Mouse (Mus musculus) thymus, postnatal 36 days (tissue): ENCODE measurements around the gene Jph4.

ENCODE experiments used
- DNase-seq, 2 experiments: peaks; one replicate each; pipeline ENCODE4 v3.0.0; 2022; ENCODE audit warnings: mixed read lengths in 2 of 2

The Jph4 gene

GRCm38 (mm10) chr14:55116425-55117200 lies at the start of gene Jph4:
TSS of gene Jph4 (minus strand) at chr14:55116935.
- no peak for DNase-seq

DNA sequence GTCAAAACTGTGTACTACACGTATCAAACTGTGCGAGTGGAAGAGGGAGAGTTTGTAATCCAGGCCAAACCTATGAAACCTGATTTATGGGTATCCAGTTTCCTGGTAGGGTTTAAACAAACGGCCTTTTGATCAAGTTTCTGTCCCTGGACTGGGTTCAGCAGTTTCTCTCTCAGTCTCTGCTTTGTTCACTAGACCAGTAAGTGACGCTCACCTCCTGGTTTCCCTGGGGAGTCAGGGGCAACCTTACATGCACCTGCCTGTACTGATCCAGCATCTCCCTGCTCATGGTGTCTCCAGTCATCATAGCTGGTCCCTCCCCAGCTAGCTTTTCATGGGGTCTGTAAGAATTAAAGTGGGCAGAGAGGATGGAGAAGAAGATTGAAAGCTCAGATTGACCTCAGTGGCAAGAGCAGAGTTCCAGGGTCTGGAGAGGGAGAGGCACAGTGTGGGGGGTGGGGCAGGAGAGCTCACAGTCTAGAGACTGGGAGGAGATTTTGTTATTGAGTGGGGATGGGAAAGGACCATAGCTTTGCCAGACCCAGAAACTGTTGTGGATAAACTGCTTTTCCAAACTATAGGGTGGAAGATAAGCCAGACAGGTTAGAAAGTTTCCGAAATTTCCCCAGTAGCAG lies 47.6 kb upstream of the Jph4 start:
- DNase-seq, result no peak

DNA sequence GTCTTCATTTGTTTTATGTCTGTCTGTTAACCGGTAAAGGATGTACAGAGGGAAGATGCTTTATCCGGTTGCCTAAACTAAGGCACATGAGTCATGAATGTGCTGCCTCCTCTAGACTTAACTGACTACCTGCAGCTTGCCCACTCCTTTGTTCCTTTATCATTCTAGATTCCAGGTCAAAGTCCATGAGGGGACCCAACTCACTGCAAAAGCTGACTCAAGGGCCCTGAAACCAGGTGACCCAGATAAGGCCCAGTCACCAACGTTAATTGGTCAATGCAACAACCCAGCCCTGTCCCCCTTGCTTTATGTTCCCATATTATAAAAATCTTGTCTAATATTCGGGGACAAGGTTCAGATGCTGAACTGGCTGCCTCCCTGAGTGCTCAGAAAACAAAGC lies 45.4 kb upstream of the Jph4 start:
- no peak for DNase-seq

DNA sequence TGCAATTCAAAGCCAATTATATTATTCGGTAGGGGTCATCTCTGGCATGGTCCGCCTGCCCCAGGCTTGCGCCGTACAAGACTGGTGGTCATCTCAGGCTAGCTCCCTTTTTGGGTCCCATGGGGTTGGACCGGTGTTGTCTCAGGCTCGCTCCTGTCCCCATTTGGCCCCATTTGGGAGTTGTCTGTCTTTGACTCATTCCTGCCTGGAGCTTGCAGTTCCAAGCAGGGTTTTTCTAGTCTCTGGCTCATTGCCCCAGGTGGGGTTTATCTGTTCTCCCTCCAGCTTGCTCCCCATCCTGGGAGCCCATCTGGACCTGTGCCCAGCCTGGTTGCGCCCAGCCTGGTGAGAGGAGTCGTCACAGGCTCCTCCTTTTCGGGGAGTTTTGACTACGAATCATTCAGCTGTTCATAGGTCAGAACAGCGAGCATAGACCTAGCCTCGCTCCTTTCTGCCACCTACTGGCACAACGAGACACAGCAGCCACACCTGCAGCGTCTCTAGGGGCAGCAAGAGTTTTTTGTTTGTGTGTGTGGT lies 44.4 kb upstream of the Jph4 start:
- peak; percentile 71 to 75 for DNase-seq

- DNase-seq, result no peak
Observed at GRCm38 (mm10) chr14:55160251-55161071, 43.7 kb upstream of the Jph4 start.

DNA sequence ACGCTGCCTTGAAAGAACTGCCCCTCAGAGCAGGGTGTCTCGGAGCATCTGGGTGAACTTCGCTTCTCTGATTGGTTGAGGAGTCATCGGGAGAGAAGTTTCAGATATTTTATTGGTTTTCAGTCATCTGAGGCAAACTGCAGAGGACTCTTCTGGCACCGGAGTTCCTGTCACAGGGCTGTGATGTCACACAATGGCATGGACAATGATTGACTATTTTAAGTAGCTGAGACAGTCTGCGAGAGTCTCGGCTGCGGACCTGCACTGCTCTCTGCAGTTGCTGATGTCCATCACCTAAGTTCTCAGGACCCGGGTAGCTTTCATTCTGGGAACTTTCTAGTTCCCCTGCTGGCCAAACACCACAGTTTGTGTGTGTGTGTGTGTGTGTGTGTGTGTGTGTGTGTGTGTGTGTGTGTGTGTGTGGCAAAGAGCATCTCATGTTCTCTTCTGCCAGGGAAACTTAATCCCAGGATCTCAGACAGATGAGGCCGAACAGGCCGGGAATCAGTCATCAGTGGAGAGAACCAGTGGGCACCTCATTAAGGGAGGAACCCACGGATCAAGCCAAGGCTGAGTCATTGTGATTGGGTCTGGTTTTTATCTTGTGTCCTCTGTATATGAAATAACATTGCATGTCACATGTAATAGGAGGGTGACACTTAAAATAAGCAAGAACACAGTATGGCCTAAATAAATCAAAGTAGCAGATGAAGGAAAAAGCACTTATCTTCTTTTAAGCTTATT lies 40.8 kb upstream of the Jph4 start:
- no peak for DNase-seq

- no peak for DNase-seq
Observed at GRCm38 (mm10) chr14:55152951-55153481, 36.3 kb upstream of the Jph4 start.

DNA sequence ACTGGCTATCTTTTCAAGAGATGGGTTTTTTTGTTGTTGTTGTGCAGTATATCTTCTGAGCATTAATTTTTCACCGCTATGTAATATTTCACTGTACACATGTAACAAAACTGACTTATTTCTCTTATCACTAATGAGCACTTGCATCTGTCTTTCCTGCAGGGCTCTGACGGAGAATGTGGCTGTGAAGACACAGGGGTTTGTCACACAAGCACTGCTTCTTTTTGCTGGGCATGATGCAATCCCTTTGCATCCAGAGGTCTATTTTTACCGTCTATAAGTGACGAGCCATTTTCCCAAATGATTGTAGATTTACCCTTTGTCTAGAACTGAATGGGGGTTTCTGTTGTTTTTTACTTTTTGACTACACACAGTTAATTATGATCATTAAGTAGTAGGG lies 35.4 kb upstream of the Jph4 start:
- DNase-seq, result no peak

DNA sequence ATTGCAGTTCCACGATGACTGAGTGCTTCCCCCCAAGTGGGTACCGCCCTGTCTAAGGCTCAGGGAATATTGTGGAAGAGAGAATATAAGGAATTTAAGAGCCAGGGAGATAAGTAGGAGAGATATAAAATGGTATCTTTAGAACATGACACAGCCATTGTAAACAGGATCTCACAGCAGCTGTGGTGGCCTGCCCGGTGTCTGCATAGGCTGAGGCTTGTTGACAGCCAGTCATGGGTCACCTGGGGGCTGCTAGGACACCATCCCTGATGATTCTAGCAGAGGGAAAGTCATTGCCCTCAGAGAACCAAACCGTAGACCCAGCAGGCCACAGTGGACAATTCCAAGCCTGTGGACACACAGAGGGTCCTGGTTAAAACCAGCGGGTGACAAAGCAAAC lies 34.2 kb upstream of the Jph4 start:
- no peak for DNase-seq

GRCm38 (mm10) chr14:55149041-55149440 lies 32.3 kb upstream of the Jph4 start:
- no peak for DNase-seq

DNA sequence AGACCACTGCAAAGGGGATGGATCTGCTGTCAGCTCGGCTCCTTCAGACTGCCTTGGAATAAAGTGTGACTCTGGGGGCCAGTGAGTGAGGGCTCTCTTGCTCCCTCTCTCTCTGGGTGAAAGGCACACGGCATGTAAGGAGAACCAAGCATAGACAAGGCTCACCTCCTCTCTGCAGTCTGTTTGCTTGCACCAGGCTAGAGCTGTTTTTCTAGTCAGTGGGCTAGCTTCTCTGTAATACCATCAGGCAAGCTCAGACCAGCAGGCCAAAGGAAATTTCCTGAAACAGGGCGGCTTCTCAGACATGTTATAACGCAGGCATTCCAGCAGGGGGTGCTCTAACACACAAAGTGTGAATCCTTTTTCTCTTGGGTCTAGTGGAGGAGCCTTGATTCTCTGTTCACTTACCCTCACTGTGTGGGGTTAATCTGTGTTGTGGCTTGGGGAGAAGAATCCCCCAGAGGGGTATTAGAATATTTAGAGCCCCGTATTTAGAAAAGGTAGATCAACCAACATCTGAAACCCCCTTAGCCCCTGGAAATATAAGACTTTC lies 31.7 kb upstream of the Jph4 start:
- peak; percentile 27 to 49 for DNase-seq

DNA sequence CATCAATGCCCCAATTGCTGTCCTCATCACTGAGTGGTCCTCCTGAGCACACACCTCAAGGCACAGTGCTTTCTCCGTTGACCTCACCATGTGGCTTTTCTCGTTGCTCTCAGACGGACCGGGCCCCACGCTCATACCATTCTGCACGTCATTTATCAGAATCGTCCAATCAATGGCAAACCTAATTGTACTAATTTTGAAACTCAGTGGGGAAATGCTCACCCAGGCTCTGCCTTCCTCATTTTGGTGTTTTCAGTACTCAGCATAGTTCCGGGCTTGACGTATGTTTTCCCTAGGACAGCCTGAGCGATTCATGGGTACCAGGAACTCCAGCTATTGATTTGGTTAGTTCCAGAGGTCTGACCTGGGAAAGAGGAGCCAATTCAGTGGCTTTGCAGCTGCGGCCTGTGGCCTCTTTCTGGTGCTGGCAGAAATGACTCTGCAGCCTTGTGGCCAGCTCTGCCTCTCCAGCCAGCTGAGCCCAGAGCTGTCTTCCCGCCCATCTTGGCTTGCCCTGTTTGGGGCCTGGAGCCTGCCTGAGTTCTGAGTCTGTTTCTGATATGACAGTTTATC lies 30.2 kb upstream of the Jph4 start:
- DNase-seq, result no peak

- no peak for DNase-seq
Observed at GRCm38 (mm10) chr14:55146324-55146723, 29.6 kb upstream of the Jph4 start.

DNA sequence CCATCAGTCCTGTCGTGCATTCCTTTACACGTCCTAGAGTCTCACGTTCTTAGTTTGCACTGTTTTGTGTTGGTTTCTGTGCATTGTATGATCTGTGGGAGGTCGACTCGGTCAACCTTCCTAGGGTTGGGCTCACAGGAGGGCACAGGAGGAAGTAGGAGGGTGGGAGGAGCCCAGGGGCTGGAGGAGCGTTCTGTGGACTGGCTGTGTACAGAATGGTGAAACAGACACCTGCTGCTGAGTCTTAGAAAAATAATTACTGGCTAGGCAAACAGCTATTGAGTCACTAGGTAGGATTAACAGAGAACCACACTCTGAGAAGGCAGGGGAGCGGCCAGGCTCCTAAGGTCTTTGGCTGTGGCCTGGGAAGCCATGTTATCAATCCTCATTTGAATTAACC lies 22.6 kb upstream of the Jph4 start:
- DNase-seq, result no peak

DNA sequence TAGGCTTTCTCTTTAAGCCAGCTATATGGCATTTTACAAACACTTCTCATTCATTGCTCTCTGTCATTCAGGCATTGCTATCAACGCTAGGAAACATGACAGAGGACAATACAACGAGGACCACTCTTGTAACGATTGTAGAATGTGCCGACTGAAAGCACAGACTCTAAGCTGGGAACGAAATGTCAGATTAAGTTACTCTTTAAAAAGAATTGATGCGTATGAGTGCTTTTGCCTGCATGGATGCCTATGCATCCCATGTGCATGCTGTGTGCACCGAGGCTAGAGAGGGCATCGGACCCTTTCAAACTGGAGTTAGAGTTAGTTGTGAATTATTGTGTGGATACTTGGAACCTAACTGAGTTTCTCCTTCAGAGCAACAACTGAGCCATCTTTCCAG lies 18.9 kb upstream of the Jph4 start:
- DNase-seq, result no peak

- no peak for DNase-seq
Observed at GRCm38 (mm10) chr14:55126521-55126920, 9.8 kb upstream of the Jph4 start.

DNA sequence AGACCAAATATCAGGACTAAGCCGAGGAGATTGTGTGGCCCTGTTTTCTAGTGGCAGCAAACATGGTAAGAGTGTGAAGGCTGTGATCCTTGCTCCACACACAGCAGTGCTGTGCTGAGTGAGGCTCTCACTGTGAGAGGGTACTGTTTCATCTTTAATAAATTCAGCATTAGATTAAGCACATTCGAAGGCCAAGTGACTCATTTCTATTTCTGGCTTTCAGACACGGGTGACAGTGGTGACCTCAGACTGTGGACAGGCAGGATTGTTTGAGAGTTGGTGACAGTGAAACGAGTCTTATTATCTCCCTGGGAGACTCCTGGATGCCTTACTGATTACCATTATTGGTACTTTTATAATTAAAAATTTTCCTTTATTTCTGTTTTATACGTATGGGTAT lies 9.0 kb upstream of the Jph4 start:
- DNase-seq, result no peak

DNA sequence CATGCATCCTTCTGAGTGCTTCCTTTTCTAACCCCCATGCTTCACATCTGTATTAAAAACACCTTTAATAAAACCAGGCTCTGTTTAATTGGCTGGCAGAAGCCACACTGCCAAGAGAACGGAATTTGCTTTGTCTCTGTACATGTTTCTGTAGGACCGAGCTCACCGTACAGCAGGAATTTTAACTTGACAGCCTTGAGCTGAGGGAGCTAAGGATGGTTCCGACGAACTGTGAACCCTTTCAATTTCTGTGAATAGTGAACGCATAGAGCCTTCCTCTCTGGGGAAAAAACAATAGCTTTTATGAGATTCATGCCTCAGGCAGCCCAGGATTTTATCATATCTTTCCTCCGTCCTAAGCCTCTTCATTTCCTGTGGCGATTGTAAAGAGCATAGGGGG lies 5.6 kb upstream of the Jph4 start:
- DNase-seq, result no peak

- peak; percentile 44 to 56 for DNase-seq
Observed at GRCm38 (mm10) chr14:55121947-55122346, 5.2 kb upstream of the Jph4 start.

DNA sequence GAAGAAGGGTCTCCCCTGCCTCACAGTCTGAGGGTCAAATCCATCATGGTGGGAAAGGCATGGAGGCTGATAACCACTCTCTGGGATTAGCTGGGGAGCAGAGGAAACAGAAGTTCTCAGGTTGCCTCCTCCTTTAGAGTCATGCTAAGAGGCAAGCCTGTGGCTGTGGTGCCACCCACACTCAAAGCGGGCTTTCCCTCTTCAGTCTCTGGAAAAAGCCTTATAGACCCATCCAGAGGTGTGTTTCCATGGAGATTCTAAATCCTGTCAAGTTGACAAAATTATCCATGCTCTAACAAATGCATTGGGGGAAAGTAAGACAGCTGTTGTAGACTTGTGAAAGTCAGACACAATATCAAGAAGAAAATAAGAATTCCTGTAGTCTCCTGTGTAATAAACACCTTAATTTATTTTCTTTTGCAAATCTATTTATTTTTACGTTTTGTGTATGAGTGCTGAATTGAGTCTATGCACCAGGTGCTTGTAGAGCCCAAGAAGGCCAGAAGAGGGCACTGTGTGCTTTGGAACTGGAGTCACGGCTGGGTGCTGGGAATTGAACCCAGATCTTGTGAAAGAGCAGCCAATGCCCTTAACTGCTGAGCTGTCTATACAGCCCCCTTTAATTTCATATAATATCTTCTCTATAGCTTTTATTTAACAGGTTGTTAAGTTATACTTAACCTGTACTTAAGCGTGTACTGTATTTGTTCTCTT lies 2.8 kb upstream of the Jph4 start:
- no peak for DNase-seq

- DNase-seq, result no peak
Observed at GRCm38 (mm10) chr14:55118852-55119251, 2.1 kb upstream of the Jph4 start.
